Mouse (Mus musculus): ENCODE measurements at regions not wholly inside any gene's neighbourhood (a gene's known extent, or its start where the extent isn't known, plus 50 kb on each side); places are given as distances from the start of the nearest gene placed in this dataset.

GRCm38 (mm10) chr1:191486766-191487165 lies 83.7 kb upstream of the Ppp2r5a start:
- DNase-seq (ENCODE audit: extremely low spot score), result peak; percentile 59

GRCm38 (mm10) chr1:191484726-191485425 lies 81.8 kb upstream of the Ppp2r5a start:
- DNase-seq (ENCODE audit: extremely low spot score), result no peak

- peak; percentile 27 for DNase-seq (ENCODE audit: extremely low spot score)
These were observed 76.9 kb upstream of the Ppp2r5a start for GRCm38 (mm10) chr1:191479906-191480379.

GRCm38 (mm10) chr1:191472551-191472950 lies 69.5 kb upstream of the Ppp2r5a start:
- no peak for DNase-seq (ENCODE audit: extremely low spot score)

GRCm38 (mm10) chr1:191471489-191471888 lies 68.4 kb upstream of the Ppp2r5a start:
- no peak for DNase-seq (ENCODE audit: extremely low spot score)

- no peak for DNase-seq (ENCODE audit: extremely low spot score)
These were observed 67.3 kb upstream of the Ppp2r5a start for GRCm38 (mm10) chr1:191470190-191470985.

GRCm38 (mm10) chr1:191468837-191469529 lies 65.9 kb upstream of the Ppp2r5a start:
- no peak for DNase-seq (ENCODE audit: extremely low spot score)

- no peak for DNase-seq (ENCODE audit: extremely low spot score)
These were observed 63.2 kb upstream of the Ppp2r5a start for GRCm38 (mm10) chr1:191466261-191466660.

- no peak for DNase-seq (ENCODE audit: extremely low spot score)
These were observed 62.7 kb upstream of the Ppp2r5a start for GRCm38 (mm10) chr1:191465723-191466122.

- no peak for DNase-seq (ENCODE audit: extremely low spot score)
These were observed 62.1 kb upstream of the Ppp2r5a start for GRCm38 (mm10) chr1:191465170-191465569.

- peak; percentile 66 for DNase-seq (ENCODE audit: extremely low spot score)
These were observed 58.9 kb upstream of the Ppp2r5a start for GRCm38 (mm10) chr1:191461811-191462491.

GRCm38 (mm10) chr1:191459066-191459465 lies 56.0 kb upstream of the Ppp2r5a start:
- no peak for DNase-seq (ENCODE audit: extremely low spot score)

- no peak for DNase-seq (ENCODE audit: extremely low spot score)
These were observed 55.2 kb upstream of the Ppp2r5a start for GRCm38 (mm10) chr1:191458292-191458691.

GRCm38 (mm10) chr1:191457103-191457502 lies 54.0 kb upstream of the Ppp2r5a start:
- DNase-seq (ENCODE audit: extremely low spot score), result no peak

- DNase-seq (ENCODE audit: extremely low spot score), result no peak
These were observed 51.5 kb upstream of the Ppp2r5a start for GRCm38 (mm10) chr1:191454604-191455003.

- no peak for DNase-seq (ENCODE audit: extremely low spot score)
These were observed 50.5 kb upstream of the Ppp2r5a start for GRCm38 (mm10) chr1:191453589-191453988.
